Mouse (Mus musculus) thymus, postnatal 36 days (tissue): Measurements from ENCODE around the gene Lrrc32.

Experiments used
- DNase-seq, 2 experiments: peaks; one replicate each; pipeline ENCODE4 v3.0.0; 2022; ENCODE audit warnings: mixed read lengths in 2 of 2

The Lrrc32 gene

DNA sequence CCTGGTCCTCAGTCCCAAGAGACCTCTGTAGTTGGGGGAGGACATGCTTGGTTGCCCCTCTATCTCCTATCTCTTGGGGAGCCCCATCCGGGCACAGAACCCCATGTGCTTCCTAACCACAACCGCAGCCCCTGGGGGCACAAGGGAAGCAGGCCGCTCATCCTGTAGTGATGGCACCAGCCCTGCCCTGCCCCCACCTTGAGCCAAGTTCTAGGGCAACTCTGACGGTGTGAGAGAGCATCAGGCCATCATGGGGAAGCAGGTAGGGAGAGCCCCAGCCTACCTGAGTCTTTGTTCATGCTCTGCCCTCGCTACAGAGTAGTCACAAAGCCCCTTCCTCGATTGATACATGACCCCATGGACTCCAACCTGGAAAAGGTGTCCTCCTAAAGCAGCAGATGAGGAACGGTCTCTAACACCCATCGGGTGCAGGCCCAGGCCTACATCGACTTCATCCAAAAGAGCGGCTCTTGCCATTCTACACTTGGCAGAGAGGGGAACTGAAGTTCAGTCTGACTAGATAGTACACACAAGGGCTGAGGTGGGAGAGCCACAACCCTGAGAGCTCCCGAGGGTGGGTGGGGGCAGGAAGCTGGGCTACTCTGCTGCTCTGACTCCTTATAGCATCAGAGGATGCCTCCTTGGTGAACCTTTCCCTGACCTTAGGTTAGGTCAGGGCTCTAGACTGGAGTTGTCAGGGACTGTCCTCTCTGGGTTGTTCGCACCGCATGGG is 519 bp upstream of the Lrrc32 start:
- DNase-seq: peak; percentile 75 to 87

DNA sequence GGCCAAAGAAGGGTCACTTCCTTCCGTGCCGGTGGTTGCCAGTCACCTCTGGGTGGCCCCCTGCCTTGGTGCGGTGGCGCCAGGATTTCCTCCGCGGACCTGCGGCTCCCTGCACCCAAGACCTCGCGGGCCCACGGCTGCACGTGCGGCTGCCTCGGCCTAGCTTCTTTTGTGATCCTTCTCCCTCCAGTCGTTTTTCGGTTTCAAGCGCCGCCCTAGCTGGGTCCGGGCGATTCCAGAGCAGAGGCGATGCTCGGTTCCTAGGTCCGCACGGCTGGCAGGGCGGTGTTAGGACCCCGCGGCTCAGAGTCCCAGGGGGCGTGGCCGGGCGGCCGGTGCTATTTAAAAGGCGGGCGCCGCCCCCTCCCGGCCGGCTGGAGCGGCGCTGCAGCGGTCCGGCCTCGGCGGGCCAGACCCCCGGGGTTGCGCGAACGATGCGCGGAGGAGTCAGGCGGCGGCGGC is 571 bp downstream of the Lrrc32 start:
- peak; percentile 67 to 78 for DNase-seq

DNA sequence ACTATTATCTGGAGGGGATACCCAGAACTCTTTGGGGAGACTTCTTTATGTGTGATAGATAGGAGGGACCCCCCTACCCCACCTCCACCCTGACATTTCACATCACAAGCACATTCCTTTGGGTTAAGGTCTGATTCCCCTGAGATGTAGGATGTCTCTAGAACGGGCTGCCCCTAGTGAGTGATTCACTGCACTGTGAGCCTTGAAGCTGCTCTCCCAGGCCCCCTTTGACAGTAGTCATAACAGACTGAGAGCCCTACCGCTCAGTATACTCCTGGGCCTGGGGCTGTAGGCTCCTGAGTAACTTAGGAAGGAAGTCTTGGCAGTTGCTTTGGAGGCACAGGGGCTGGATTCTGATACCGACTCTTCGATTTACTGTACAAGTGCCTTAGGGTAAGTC is 1.2 kb downstream of the Lrrc32 start:
- no peak for DNase-seq

DNA sequence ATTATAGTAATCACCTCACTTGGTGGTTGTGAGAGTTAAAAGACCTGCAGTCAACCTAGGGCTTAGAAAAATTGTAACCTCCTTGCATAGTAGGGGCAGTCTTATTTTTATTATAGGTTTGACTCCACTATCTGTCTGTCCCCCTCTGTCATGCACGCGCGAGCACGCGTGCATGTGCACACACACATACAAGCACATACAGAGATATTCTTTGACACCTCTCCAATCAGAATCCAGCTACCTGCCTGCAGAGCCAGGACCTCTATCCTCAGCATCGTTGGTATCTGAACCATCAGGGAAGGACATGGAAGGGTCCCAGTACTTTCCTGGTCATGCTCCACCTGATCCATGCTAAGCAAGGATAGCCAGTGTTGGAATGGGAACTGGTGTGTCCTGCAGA is 1.8 kb downstream of the Lrrc32 start:
- no peak for DNase-seq

DNA sequence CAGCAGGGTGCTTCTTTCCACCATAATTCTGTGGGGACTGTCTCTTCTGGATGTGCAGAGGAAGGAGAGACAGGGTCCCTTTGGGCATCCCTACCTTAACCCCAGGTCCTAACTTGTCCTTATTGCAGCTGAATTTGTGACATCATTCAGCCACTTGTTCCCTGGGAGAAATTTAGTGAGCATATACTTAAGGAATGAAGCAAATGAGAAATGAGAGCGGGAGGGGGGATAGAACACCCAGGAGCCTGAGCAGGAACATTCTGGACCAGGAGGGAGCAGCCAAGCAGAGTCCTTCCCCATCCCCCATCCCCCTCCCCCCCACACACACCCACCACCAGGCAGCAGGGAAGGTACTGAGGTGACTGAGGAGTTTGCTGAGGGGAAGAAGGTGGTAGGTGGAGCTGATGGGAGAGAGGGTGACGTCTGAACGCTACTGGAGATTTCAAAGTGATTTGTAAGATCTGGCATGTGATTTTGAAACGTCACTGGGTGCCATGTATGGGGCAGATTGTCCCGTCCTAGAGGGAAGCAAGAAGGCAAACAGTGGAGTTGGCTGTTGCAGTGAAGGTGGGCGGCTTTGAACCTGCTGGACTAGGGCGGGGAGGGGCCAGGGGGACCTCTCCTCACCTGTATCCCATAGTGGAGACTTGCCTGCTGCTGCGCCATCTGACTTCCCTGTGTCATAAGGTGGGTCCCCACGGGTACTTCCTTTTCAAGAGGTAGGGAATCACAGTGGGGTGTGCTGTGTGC is 2.5 kb downstream of the Lrrc32 start:
- no peak for DNase-seq

DNA sequence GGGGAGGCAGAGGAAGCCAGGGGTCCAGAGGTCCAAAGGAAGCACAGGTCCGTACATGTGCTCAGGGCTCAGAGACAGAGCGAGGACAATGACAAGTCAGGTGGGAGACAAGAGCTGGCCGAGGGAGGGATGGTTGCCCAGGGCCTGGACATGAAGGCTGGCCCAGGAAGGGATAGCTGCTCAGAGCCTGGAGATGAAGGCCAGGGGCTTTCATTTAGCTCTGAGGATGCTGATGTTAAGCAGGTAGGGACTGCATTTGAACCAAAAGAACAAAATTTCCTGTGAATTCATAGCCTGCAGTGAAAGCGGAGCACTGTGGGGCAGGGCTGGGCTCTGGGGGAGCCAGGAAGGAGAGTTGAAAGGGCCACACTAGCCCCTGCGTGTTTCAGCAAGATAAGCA is 3.2 kb downstream of the Lrrc32 start:
- DNase-seq: no peak

DNA sequence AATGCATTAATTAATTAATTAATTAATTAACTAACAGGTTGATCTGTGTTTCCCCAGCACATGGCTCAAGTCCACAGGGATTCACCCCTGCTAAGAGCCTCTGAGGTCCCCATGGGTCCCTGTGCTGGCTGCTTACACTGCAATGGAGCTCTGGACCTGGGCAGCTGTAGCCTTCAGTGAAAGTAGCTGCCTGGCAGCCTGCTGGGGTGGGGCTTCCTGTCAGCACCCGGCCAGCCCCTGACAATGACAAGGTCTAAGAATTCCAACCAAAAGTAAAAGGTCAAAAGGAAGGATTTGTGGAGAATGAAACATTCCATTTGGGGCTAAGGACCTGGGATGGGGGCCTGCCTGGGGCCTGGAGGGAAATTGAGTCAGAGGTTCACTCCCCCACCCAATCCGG is 4.2 kb downstream of the Lrrc32 start:
- DNase-seq: no peak

DNA sequence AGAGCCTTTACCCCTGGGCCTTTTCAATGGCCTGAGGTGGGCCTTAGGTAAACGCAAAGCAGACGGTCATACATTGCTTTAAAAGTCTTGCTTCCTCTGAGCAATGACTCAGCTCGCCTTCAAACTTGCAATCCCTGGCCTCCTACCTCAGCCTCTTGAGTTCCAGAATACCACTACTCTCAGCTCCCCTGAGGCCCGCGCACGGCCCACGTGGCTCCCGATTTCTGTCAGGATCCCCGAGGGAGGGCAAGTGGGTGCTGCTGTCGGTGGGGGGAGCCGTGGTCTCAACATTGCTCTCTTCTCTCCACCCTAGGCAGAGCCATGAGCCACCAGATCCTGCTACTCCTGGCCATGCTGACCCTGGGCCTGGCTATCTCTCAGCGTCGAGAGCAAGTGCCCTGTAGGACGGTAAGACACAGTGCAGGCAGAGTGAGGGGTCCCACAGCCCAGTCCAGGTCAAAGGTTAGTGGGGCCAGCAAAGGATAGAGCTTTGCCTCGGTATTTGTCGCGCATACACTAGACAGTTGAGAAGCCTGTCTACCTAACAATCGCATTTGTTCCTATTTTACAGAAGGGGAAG is 4.9 kb downstream of the Lrrc32 start:
- no peak for DNase-seq

DNA sequence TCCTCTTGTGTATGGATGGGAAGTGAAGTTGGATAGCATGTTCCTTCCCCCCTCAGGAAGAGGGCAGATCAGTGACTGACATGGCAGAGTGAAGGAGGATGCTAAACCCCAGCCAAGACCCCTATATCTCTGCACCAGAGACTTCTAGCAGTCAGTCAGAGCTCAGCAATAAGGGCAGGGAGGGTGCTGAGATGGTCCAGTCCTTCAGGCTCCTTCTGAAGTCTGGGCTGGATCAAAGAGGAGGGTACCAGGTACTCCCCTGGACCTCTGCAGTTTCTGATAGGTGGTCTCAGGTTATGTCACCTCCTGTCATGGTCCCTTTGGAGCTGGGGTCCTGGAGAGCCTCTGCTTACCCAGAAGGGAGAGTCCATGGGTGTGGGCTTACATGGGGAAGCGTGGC is 6.5 kb downstream of the Lrrc32 start:
- no peak for DNase-seq

DNA sequence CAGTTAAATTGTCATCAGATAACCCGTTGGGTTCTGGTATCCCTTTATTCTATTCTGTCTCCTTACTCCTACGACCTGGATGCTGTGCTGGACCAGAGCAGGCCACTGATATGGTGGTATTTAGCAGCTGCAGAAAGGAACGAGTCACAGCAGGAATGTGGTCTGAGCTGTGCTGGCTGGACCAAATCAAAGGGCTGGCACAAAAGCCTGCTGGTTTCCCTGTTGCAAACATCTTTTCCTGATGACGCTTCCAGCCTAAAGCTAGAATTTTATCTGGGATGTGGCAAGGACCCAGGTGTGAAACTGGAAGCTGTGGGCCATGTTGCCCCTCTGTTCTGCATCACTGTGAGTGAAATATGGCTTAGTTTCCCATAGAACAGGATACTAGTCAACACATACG is 8.4 kb downstream of the Lrrc32 start:
- DNase-seq: no peak

DNA sequence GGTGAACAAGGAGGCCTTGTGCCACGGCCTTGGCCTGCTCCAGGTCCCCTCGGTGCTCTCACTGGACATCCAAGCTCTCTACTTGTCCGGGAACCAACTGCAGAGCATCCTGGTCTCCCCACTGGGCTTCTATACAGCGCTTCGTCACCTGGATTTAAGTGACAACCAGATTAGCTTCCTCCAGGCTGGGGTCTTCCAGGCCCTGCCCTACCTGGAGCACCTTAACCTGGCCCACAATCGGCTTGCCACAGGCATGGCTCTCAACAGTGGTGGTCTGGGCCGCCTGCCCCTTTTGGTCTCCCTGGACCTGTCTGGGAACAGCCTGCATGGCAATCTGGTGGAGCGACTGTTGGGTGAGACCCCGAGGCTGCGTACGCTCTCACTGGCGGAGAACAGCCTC is 9.0 kb downstream of the Lrrc32 start:
- no peak for DNase-seq

DNA sequence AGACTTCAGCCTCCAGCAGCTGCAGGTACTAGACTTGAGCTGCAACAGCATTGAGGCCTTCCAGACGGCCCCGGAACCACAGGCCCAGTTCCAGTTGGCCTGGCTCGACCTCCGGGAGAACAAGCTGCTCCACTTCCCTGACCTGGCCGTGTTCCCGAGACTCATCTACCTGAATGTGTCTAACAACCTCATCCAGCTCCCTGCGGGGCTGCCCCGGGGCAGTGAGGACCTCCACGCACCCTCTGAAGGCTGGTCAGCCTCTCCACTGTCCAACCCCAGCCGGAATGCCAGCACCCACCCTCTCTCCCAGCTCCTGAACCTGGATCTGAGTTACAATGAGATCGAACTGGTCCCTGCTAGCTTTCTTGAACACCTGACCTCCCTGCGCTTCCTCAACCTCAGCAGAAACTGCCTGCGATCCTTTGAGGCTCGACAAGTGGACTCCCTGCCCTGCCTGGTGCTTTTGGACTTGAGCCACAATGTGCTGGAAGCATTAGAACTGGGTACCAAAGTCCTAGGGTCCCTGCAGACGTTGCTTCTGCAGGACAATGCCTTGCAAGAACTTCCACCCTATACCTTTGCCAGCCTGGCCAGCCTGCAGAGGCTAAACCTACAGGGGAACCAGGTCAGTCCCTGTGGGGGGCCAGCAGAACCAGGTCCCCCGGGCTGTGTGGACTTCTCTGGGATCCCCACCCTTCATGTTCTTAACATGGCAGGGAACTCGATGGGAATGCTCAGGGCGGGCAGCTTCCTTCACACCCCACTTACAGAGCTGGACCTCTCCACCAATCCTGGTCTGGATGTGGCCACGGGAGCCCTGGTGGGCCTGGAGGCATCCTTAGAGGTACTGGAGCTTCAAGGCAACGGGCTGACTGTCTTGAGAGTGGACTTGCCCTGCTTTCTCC is 9.8 kb downstream of the Lrrc32 start:
- DNase-seq: no peak

DNA sequence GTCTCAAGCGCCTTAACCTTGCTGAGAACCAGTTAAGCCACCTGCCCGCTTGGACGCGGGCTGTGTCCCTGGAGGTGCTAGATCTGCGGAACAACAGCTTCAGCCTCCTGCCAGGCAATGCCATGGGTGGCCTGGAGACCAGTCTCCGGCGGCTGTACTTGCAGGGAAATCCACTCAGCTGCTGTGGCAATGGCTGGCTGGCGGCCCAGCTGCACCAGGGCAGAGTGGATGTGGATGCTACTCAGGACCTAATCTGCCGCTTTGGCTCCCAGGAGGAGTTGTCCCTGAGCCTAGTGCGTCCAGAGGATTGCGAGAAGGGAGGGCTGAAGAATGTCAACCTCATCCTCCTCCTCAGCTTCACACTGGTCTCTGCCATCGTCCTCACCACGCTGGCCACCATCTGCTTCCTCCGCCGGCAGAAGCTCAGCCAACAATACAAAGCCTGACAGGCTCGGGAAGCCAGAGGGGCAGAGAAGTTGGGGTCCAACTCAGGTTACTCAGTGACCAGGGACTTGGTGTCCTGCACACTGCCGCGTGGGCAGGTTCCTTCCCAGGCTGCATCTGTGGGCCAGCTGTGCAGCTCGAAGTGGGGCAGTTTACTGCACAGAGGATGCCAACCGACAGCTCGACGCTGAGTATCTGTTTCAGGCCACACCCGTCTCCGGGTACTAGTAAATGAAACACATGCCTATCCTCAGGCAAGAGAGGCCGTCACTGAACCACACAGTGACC is 10.6 kb downstream of the Lrrc32 start:
- DNase-seq: no peak

DNA sequence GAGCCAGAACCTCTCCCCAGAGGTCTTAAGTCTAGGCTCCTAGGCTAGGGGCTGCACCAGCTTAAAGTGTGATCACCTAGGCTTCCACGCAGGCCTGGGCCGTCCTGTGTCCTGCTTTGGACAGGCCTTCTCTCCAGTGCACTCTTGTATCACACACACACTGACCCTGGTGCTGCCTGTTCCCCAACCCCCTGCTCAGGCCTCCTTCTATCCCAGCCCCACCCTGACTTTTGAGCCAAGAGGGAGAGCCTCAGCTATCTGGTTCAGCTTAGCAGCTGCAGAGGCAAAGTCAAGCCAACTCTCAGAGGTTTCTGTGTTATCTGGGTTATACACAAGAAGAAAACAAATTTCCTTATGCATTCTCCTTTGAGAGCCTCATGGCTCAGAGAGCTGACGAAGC is 11.4 kb downstream of the Lrrc32 start:
- no peak for DNase-seq

DNA sequence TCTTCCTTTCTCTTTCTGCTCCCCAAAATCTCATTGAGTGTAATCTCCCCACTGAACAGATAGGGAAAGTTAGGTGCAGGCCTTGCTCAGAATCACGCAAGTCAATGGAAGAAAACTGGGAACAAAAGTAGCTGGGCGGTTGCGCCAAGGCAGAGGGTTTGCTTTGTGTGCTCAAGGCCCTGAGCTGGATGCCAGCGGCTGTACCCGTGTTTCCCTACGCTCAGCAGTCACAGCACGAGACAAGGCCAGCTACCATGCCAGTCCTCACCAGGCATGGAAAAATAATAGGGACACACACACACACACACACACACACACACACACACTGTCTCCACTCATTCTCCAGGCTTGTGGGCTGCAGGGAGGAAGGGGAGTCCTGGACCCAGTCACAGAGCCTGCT is 12.0 kb downstream of the Lrrc32 start:
- no peak for DNase-seq

DNA sequence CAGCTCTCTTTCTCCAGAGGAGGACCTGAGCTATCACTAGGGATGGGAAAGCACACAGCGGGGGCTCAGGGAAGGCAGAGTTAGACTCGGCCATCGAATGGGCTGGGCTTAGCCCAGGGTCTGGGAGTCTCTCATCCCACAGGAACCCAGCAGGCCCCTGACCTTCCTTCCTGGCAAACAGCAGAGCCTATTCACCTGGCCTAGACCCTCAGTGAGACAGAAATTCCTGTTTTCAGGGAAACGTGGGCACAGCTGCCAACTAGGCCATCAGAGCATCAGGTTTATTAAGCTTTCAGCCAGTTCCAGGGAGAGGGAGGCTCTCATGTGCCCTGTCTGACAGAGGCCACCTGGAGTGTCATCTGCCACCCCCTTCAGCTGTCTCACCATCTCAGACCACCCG is 13.8 kb downstream of the Lrrc32 start:
- peak in 1 of 2 experiments; percentile 2 for DNase-seq

DNA sequence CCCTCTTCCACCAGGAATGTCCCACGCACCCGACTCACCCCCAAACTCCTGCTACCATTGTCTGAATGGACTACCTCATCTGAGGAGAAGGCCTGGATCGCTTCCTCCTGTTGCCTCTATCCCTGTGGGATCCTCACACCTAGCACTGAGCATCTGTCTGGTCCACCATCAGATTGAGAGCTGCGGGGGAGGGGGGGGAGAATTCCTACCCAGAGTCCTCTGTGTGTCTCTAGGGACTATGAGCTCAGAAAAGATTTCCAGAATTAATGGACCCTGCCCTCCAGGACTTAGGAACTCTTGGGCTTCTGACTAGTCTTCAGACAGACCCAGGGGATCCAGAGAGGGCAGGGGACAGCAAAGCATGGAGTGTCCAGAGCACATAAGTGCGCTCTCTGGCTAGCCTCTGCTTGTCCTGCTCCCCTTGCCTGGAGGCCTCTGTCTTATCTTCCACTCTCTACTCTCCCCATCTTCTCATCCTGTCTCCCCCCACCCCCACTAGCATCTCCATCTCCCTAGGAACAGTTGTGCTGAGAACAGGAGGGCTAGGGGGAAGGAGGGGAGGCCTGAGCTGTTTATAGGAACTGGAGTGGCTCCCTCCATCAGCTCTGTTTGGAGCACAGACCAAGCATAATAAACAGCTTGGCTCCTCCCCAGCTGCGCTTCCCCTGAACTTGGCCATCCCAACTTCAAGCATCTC is 15.0 kb downstream of the Lrrc32 start:
- peak in 1 of 2 experiments; percentile 2 for DNase-seq

DNA sequence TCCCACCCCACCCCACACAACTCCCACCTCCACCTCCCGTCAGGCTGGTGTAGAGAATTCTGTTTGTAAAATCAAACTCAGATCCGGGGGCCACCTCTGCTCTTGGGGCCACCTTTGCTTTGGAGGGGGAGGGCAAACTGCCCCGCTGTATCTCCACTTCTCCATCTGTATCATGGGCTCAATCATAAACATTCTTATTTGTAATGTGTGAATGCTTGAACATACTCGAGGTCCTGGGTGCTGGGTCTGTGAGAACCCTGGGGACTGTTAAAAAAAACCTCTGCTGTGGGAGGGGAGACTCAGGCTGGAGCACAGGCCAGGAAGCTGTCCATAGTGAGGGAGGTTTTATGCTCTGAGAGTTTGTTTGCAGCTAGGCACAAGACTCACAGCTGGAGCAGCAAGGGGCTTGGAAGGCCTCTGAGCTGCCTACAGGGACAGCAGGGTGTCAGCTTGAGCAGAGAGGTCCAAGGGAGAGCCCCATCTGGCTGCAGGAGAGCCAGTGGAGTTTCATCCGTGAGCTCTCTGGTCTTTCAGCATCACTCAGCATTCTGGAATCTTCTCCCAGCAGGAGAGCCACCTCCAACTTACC is 15.7 kb downstream of the Lrrc32 start:
- no peak for DNase-seq

DNA sequence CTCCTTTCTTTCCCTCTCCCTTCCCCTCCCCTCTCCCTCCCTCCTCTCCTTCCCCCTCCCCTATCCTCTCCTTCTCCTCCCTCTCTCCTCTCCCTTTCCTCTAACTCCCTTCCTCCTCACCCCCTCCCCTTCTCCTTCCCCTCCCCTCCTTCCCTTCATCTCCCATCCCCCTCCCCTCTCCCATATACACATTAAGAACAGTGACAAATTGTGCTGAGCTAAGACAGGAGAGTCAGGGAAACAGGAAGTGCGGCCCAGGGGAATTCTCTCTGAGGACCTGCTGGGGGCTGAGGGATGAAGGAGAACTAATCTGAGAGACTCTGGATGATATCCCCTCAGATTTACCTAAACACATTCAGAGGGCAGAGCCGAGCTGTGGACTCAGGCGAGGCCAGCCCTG is 16.6 kb downstream of the Lrrc32 start:
- DNase-seq: no peak

DNA sequence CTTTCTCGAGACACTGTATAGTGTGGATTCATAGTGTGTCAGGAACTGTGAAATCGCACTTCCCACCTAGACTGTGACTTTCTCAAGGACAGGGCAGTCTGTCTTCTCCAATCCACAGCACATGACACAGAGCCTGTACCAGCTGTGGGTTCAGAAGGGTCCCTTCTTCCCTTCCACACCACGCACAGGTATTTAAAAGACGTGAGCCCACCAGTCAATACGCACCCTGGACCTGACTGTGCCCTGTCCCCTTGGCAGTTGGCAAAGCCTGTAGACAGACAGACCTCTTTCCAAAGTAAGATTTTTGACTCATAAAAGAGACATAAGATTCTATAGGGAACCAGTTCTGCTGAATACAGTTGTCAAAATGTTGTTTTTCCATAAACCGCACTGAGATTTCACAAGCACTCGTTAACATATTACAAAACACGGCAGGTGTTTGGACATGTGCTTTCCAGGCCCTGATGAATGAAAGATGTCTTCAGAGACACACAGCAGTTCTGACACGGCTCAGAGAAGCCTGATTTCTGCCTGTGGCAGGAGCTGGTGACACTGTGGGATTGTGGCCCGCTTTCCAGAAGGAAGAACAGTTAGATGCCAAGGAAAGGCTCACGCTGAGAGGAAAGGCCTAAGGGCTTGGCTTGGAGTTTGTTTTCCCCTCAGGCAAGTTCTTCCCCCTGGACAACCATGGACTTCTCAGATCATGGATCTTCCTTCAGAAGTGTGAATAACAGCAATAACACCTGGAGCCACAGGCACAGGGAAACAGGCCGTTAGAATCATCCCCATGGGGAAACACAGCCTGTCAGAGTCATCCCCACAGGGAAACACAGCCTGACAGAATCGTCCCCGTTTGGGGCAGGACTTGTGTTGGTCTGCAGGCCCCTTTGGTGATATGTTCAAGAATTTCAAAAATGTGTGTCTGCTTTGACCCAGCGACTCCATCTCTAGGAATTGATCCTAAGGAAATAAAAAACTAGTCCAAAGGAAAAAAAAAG is 22.2 kb downstream of the Lrrc32 start:
- DNase-seq: no peak
